Mouse (Mus musculus): Measurements from ENCODE around the gene Gm10310.
"Not testable (repeated sequence)": the region's sequence is repeated elsewhere in the genome, so short reads cannot be mapped to it uniquely, and the experiment has no call there.

The Gm10310 gene

GRCm38 (mm10) chr10:129984962-129985361, at the start of gene Gm10310:
TSS of gene Gm10310 (minus strand) at chr10:129985062.
- DNase-seq (ENCODE audit: low read depth, low spot score): not testable (repeated sequence)

DNA sequence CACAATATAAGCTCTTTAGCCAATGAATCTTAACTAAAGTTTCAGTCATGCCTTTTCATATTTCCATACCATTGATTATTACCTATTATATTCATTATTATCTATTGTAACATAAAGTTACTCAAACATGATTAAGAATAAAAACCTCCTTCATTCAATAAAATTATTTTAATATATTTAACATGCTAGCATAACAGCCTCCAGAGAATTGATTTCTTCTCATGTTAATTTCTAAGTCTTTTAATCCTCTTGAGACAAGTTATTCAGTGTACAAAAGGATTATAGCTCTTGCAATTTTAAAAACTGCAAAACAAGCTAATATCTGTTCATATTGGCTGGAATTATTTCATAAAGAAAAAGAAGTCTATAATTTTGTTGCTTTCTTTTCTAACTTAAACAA, 45.2 kb upstream of the Gm10310 start, which contains the start of gene Olfr821:
Gene Olfr821, plus strand, starts transcription at position 301 of the 400 bp plus-strand sequence.
- DNase-seq (ENCODE audit: low read depth, low spot score): no peak

GRCm38 (mm10) chr10:130012321-130012720, 27.5 kb upstream of the Gm10310 start, which contains the start of gene Olfr820:
TSS of gene Olfr820 (plus strand) at chr10:130012621.
- no peak for DNase-seq (ENCODE audit: low read depth, low spot score)

DNA sequence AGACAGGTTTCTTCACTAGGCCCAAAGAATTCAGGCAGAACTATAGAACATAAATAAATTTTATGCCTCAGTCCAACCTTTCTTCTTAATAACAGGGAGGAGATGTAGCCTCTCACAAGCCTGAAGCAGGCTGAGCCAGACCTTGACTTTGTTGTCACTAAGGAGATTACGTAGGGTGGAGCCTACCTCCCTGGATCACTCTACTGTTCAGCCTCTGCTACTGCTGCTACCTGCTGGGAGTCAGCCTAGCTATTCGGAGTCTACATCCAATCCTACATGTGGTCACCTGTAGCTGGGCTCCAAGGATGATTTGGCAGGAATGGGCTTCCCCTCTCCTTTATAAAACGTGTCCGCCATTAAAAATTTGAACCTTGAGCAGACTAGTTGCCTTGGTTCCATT, 20.5 kb upstream of the Gm10310 start:
- DNase-seq (ENCODE audit: low read depth, low spot score): not testable (repeated sequence)

- DNase-seq (ENCODE audit: low read depth, low spot score): not testable (repeated sequence)
Observed at GRCm38 (mm10) chr10:130004104-130004503, 19.2 kb upstream of the Gm10310 start.

GRCm38 (mm10) chr10:129981867-129982266, 3.0 kb downstream of the Gm10310 start:
- DNase-seq (ENCODE audit: low read depth, low spot score): not testable (repeated sequence)

GRCm38 (mm10) chr10:129976040-129976439, 8.8 kb downstream of the Gm10310 start, which contains the start of gene Olfr247:
TSS of gene Olfr247 (minus strand) at chr10:129976140.
- not testable (repeated sequence) for DNase-seq (ENCODE audit: low read depth, low spot score)

DNA sequence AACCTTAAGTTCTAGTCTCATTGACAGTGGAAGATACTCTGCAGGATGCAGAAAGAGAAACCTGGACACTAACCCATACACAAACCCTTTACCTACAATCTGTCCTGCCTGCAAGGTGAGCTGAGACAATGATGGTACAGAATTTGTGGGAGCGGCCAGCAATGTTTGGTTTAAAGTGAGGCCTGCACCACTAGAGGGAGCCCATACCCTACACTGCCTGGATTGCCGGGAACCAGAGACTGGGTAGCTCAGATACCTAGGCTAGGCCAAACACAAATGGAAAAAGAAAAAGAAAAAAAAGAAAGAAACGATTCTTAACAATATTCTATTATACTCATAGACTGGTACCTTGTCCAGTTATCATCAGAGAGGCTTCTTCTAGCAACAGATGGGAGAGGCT, 11.9 kb downstream of the Gm10310 start:
- not testable (repeated sequence) for DNase-seq (ENCODE audit: low read depth, low spot score)

DNA sequence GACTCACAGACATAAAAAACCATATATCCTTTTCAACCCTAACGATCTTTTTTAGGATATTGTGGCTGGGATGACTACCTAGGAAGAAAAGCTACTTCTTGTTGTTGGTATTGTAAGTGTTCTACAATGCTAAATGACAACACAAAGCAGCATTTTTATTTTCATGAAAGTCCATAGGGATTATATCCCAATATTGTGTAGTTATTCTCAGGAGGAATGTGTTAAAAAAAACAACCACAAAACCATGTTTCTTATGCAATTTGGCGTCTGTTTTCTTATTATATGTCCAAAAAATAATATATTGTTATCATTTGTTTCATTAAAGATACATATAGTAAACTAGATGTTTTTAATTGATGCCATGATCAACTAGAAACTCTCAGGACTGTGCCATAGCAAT, 17.7 kb downstream of the Gm10310 start, which contains the start of gene Olfr819:
Gene Olfr819, minus strand, starts transcription at position 101 of the 400 bp plus-strand sequence.
- not testable (repeated sequence) for DNase-seq (ENCODE audit: low read depth, low spot score)

GRCm38 (mm10) chr10:129966232-129966631, 18.6 kb downstream of the Gm10310 start:
- not testable (repeated sequence) for DNase-seq (ENCODE audit: low read depth, low spot score)

DNA sequence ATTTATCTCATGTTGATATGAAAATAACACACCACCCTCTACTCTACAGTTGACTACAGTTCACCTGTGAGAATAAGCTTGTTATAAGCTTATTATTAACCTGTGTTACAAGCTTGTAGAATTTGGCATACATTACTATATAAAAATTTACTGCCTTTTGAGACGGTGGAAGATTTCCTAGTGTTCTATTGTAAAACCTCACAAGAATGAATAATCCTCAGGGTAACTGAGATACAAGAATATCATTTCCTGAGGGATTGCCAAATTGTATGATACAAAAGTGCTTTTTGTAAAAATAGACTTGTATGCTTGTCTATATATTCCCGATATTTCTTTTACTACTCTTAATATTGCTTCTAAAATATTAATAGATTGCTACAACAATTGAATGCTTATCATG, 35.9 kb downstream of the Gm10310 start, which contains the start of gene Olfr818:
Gene Olfr818, minus strand, starts transcription at position 101 of the 400 bp plus-strand sequence.
- no peak for DNase-seq (ENCODE audit: low read depth, low spot score)
